Mouse (Mus musculus): ENCODE measurements at regions not wholly inside any gene's neighbourhood (a gene's known extent, or its start where the extent isn't known, plus 50 kb on each side); places are given as distances from the start of the nearest gene placed in this dataset.

- DNase-seq (ENCODE audit: low read depth, low spot score), result no peak
These were observed 105.7 kb downstream of the Samd5 start for GRCm38 (mm10) chr10:9569277-9569676.

- no peak for DNase-seq (ENCODE audit: low read depth, low spot score)
These were observed 117.4 kb downstream of the Samd5 start for GRCm38 (mm10) chr10:9557517-9558065.

- DNase-seq (ENCODE audit: low read depth, low spot score), result no peak
These were observed 117.9 kb downstream of the Samd5 start for GRCm38 (mm10) chr10:9557092-9557491.

GRCm38 (mm10) chr10:9553946-9554345, 121.1 kb downstream of the Samd5 start:
- DNase-seq (ENCODE audit: low read depth, low spot score), result no peak

- no peak for DNase-seq (ENCODE audit: low read depth, low spot score)
These were observed 124.9 kb downstream of the Samd5 start for GRCm38 (mm10) chr10:9549913-9550709.

- no peak for DNase-seq (ENCODE audit: low read depth, low spot score)
These were observed 129.2 kb downstream of the Samd5 start for GRCm38 (mm10) chr10:9545807-9546206.

- no peak for DNase-seq (ENCODE audit: low read depth, low spot score)
These were observed 130.8 kb downstream of the Samd5 start for GRCm38 (mm10) chr10:9544041-9544786.

- no peak for DNase-seq (ENCODE audit: low read depth, low spot score)
These were observed 133.4 kb downstream of the Samd5 start for GRCm38 (mm10) chr10:9541579-9541978.

GRCm38 (mm10) chr10:9537686-9538085, 137.3 kb downstream of the Samd5 start:
- DNase-seq (ENCODE audit: low read depth, low spot score), result no peak

GRCm38 (mm10) chr10:9534552-9534951, 140.5 kb downstream of the Samd5 start:
- no peak for DNase-seq (ENCODE audit: low read depth, low spot score)

GRCm38 (mm10) chr10:9533283-9533682, 141.7 kb downstream of the Samd5 start:
- no peak for DNase-seq (ENCODE audit: low read depth, low spot score)

GRCm38 (mm10) chr10:9531931-9532330, 143.1 kb downstream of the Samd5 start:
- no peak for DNase-seq (ENCODE audit: low read depth, low spot score)

GRCm38 (mm10) chr10:9529408-9529807, 145.6 kb downstream of the Samd5 start:
- DNase-seq (ENCODE audit: low read depth, low spot score), result no peak

- DNase-seq (ENCODE audit: low read depth, low spot score), result no peak
These were observed 146.9 kb downstream of the Samd5 start for GRCm38 (mm10) chr10:9528066-9528465.

- no peak for DNase-seq (ENCODE audit: low read depth, low spot score)
These were observed 165.1 kb downstream of the Samd5 start for GRCm38 (mm10) chr10:9509764-9510390.

- no peak for DNase-seq (ENCODE audit: low read depth, low spot score)
These were observed 165.8 kb downstream of the Samd5 start for GRCm38 (mm10) chr10:9509092-9509671.

- no peak for DNase-seq (ENCODE audit: low read depth, low spot score)
These were observed 171.2 kb downstream of the Samd5 start for GRCm38 (mm10) chr10:9503569-9504493.

GRCm38 (mm10) chr10:9498550-9498949, 176.5 kb downstream of the Samd5 start:
- DNase-seq (ENCODE audit: low read depth, low spot score), result no peak

- no peak for DNase-seq (ENCODE audit: low read depth, low spot score)
These were observed 178.0 kb downstream of the Samd5 start for GRCm38 (mm10) chr10:9497021-9497420.

- no peak for DNase-seq (ENCODE audit: low read depth, low spot score)
These were observed 179.8 kb downstream of the Samd5 start for GRCm38 (mm10) chr10:9495143-9495651.

Data from CD4-positive helper T cell, adult 2 months (primary cell).